17 mouse cellular contexts compared by ENCODE assay signal in genomic region chr2:96316531-96316930, GRCm38 (mm10). TPM values are rescaled to one million over a fixed set of nuclear protein-coding genes. Genes with fewer than 3 reads are reported as not detected.
DNase-seq lines count a peak whose midpoint lies in the region; ATAC-seq lines count a peak whose summit lies in the region.
"Had no signal": no experiment of that assay in that cellular context is flagged by ENCODE, and none has a peak within 500 bp of the region (broad histone marks: within the 10 kb centered on the region; RNA-seq: fewer than 3 reads in every experiment).

No protein-coding gene starts in this region.

- 37% methylated on average over 1 of the region's 1 CpGs for WGBS in kidney, embryonic 14.5 days

- H3K27me3 ChIP-seq in kidney, embryonic 14.5 days (ENCODE audit: control insufficient read depth, insufficient read depth, low read length) = no peaks in the 10 kb centered on the region
- H3K27me3 ChIP-seq: midbrain, embryonic 12.5 days had no signal

- H3K4me3 ChIP-seq in kidney, embryonic 14.5 days (ENCODE audit: low read length) = no peak overlapping the region

- peak; percentile 10 for DNase-seq in embryo, embryonic 10 days (ENCODE audit: low spot score)
- no peak for DNase-seq in embryo, embryonic 9.5 days (ENCODE audit: extremely low spot score)
- DNase-seq in kidney, adult 9 months = peak; percentile 19
- DNase-seq in right cerebral cortex, postnatal 14 days = peak; percentile 15
- no peak for DNase-seq in right cerebral cortex, postnatal 4 days
- no peak for DNase-seq in adrenal gland, postnatal 10 days
- DNase-seq in thymus, postnatal 4 days = no peak
- DNase-seq: heart, adult 11 months; heart, postnatal 10 days; kidney, postnatal 10 days; lung, postnatal 14 days; thymus, adult 18-20 months had no signal

- no peak overlapping the region for H3K9ac ChIP-seq in kidney, embryonic 14.5 days (ENCODE audit: low read depth, low read length)
- H3K9ac ChIP-seq: liver, embryonic 14.5 days; midbrain, embryonic 12.5 days had no signal

- H3K9me3 ChIP-seq in kidney, embryonic 14.5 days (ENCODE audit: control insufficient read depth, low read length) = no peaks in the 10 kb centered on the region
- H3K9me3 ChIP-seq: midbrain, embryonic 12.5 days had no signal

- H3K27ac ChIP-seq in kidney, embryonic 14.5 days (ENCODE audit: low read depth, low read length) = no peak overlapping the region
- H3K27ac ChIP-seq: liver, embryonic 14.5 days had no signal

- H3K4me1 ChIP-seq in kidney, embryonic 14.5 days (ENCODE audit: control insufficient read depth, insufficient read depth, low read length) = no peaks in the 10 kb centered on the region

- H3K4me2 ChIP-seq in kidney, embryonic 14.5 days (replicated peaks; ENCODE audit: low read depth, low read length) = no peak overlapping the region

- ATAC-seq in kidney, embryonic 14.5 days (ENCODE audit: low FRiP score, low TSS enrichment) = no peak
- ATAC-seq: activated CD4-positive, CD25-positive, alpha-beta regulatory T cell, adult 4 months had no signal

- H3K36me3 ChIP-seq in kidney, embryonic 14.5 days (ENCODE audit: control insufficient read depth, insufficient read depth, low read length) = no peaks in the 10 kb centered on the region
- H3K36me3 ChIP-seq: midbrain, embryonic 12.5 days had no signal

RNA-seq across cellular contexts. Expression of gene Lrrc4c, which starts 1.4 kb away (rescaled TPM):
- polyA plus RNA-seq in kidney, embryonic 14.5 days (2014; fragmentation: Nextera tagmentation; extraction: Ambion mirVana) = 0.46 and 0.58 TPM in 2 replicates
- 1 to 10 TPM; 3.1 to 4.0 TPM for total RNA-seq in adrenal gland, postnatal 10 days (2021)
- total RNA-seq: common myeloid progenitor, adult 5-6 weeks had no signal

Comparison
In these comparisons a context has a peak if more than half of its experiments do, and no peak if none do; other contexts are left out.
1. DNase-seq: peak in embryo, embryonic 10 days (single experiment), kidney, adult 9 months (single experiment) and right cerebral cortex, postnatal 14 days (single experiment); none in embryo, embryonic 9.5 days (single experiment), right cerebral cortex, postnatal 4 days (single experiment), adrenal gland, postnatal 10 days (single experiment) and thymus, postnatal 4 days (single experiment).